Mouse (Mus musculus): ENCODE data around the gene Gba2.

DNA sequence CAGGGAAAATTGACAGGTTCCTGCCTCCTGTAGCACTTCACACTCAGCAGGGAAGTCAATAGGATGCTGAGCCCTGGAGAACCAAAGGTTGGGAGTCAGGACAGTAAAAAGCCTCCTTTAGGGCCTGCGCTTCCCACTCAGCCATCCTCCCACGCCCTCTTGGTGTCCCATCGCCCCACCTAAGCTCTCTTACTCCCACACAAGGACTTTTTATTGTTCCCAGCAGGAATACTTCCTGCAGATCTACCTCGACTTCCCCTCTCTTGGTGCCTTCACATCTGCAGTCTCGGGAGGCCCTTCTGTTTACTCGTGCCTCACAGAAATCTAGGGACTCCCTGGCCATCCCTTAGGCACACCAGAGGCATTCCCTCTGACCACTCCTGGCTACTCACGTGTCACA, 4.7 kb upstream of the Gba2 start:
- TF ChIP-seq CTCF (IDR thresholded peaks at IDR 0.05; ENCODE audit: borderline replicate concordance, extremely low read depth, insufficient read depth, insufficient read length): no peak
- TF ChIP-seq POLR2A (IDR thresholded peaks at IDR 0.05; ENCODE audit: borderline replicate concordance, extremely low read depth, insufficient read depth, insufficient read length, poor library complexity, severe bottlenecking): no peak

Measured in brain, embryonic 14.5 days (tissue).